Mouse (Mus musculus): Measurements from ENCODE around the gene Gadd45b.

Gene Gadd45b

DNA sequence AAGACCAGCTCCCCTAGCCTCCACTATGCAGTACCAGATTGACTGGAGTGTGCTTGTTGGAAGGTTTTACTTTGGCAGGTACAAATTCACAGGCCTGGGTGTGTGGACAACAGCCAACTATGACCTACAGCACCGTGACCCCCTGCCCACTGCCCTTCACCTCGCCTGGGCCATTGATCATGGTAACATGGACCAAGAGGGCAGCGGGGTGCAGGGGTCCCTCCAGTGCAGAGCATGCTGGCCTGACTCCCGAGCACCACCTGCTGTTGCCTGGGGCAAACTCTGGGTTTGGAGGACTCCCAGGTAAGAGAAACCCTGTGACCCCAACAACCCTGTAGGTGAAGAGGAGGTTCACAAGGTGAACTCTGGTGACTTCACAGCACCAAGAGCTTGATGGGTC is 27.9 kb downstream of the Gadd45b start:
- DNase-seq = no peak

GRCm38 (mm10) chr10:80958979-80959637 is 29.2 kb downstream of the Gadd45b start:
- DNase-seq = no peak

DNA sequence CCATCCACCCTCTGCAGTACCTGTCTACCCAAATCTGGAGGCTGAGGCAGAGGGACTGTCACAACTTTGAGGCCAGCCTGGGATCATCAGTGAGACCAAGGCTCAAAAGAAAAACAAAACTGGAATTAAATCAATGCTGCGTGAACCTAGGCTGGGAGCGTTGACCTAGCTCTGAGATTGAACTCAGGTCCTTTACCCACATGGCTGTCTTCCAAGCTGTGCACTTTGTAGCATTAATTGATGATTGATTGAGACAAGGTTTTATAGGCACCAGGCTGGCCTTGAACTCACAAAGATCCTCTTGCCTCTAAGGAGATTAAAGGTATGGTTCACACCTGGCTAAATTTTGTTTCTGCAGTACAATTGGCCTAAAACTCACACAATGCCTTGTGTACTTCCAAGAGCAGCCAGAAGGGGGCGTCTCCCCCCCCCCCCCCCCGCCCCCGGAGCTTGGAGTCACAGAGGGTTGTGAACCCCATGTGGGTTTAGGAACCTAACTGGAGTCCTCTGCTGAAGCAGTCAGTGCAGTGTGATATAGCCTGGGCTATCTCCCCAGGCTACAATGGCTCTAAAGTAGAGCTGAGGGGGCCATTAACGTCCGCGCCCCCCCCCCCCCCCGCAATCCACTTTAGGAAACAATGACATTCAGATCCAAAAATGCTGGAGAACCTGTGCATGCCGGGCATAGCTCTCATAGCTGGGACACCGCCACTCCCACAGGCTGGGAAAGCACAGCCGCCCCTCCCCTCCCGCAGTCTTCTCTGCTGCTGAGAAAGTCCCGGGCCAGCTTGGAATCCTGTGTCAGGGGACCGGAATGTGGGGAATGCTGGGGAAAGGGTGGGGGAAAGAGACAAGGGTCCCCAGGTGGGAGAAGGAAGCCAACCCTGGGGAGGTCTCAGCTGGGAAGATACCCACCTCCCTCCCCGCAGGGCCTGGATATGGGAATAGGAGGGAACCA is 31.0 kb downstream of the Gadd45b start:
- peak; percentile 88 for DNase-seq

DNA sequence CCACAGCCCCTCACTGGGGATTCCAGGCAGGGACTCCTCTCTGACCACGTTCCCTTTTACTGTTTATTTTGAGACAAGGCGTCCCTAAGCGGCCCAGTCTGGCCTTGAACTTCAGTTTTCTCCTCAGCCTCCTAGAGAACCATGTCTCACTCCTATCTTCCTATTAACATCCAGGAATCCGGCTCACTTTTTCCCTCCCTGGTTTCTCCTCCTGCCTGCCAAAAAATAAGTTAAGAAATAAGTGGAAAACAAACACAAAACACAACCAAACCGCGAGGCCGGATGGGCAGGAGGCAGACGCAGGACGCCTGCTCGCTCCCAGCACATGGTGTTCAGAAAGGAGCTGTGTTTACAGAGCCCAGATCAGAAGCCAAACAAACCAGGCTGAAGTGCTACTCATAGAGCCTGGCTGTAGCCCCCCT is 32.2 kb downstream of the Gadd45b start:
- DNase-seq = peak; percentile 88

- peak; percentile 70 for DNase-seq
Observed at GRCm38 (mm10) chr10:80962585-80962984, 32.7 kb downstream of the Gadd45b start.

DNA sequence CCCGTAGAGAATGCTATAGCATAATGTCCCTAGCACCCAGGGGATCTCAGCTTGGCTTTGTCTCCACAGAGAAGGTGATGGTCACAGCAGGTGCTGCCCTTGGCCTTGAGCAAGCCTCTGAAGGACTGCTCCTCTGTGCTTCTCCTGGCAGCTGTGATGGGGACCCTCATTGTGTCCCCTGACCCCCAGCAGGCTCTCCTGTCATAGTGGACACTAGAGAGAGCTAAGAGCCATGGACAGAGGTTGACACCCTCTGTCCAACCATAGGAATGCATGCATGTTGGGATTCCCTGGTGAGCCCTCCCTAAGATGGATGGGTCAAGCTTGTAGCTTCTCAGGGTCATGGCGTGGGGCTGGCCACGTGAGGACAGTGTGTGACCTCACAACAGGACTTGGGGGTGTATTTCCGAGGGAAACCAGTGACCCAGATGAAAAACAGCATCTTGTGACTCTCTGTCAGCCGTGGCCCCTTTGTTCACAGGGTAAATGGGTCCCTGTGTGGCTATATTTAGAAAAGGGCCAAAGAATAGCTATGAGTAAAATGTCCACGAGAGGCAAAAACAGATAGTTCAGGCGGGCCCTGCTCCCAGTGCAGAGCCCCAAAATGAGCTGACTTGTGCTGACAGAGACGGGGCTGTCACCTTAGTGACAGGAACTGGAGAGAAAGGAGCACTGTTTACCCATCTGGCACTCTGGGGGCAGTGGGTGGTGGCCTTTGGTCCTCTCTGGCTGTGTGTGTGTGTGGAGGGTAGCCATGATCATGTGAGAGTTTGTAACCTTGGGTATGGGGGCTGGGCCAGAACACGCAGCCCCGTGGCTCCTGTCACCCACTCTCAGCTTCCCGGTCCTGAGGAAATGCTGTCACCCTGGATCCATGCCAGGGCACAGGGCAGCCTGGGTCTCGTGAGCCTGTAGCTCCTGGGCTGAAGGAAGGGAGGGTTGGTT is 33.4 kb downstream of the Gadd45b start:
- peak; percentile 94 for DNase-seq

GRCm38 (mm10) chr10:80966296-80966695 is 36.4 kb downstream of the Gadd45b start:
- DNase-seq = peak; percentile 83

DNA sequence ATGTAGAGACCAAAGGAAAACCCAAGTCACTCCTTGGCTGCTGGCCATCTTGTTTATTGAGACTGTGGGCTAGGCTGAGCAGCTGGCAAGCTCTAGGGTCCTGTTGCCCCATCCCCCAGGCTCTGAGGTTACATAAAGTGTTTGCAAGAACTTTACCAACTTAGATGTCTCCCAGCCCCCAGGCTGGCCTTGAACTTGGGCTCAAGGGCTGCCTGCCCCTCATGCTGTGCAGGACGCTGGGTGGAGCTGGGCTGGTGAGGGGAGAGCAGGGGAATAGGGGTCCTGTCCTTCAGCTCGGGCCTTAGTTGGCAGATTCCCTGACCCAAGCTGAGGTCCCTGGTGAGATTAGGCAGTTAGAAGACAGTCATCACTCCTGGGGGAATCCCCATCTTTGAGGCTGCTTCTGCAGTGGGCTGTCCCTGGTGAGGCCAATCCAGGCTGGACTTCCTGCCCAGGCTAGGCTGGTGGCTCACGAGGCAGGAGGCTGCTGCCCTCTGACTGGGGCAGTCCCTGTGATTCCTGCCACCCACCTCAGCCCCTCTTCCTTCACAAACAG is 37.3 kb downstream of the Gadd45b start:
- DNase-seq = peak; percentile 48

GRCm38 (mm10) chr10:80968106-80968505 is 38.2 kb downstream of the Gadd45b start:
- DNase-seq = no peak

- no peak for DNase-seq
Observed at GRCm38 (mm10) chr10:80969298-80969697, 39.4 kb downstream of the Gadd45b start.

DNA sequence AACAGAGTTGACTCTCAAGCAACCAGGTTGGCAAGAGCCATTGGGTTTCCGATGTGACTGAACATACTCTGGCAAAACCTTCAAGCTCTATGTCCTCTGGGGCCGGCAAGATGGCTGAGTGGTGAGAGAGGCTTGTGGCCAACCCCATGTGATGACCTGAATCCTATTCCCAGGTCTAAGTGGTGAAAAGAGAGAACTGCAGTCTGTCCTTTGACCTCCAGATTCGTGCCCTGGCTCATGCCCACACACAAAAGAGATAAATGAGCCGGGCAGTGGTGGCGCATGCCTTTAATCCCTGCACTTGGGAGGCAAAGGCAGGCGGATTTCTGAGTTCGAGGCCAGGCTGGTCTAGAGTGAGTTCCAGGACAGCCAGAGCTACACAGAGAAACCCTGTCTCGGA is 40.3 kb downstream of the Gadd45b start:
- DNase-seq = no peak

DNA sequence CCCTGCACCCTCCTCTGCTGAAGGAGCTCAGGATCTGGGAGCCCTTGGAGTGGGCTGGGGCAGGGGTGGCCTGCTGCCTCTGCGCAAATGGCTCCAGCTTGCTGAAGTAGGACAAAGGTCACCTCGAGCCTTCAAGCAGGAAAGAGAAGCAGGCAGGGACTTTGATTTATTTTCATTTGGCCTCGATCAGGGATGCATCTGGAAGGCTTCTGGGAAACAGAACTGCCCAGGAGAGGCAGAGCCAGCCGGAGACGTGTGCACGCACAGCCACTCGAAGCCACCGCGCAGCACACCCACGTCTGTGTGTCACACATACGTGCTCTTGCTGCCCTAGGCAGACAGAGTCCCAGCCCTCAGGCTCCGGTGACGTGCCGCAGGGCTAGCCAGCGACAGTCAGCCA is 41.7 kb downstream of the Gadd45b start:
- DNase-seq = no peak

DNA sequence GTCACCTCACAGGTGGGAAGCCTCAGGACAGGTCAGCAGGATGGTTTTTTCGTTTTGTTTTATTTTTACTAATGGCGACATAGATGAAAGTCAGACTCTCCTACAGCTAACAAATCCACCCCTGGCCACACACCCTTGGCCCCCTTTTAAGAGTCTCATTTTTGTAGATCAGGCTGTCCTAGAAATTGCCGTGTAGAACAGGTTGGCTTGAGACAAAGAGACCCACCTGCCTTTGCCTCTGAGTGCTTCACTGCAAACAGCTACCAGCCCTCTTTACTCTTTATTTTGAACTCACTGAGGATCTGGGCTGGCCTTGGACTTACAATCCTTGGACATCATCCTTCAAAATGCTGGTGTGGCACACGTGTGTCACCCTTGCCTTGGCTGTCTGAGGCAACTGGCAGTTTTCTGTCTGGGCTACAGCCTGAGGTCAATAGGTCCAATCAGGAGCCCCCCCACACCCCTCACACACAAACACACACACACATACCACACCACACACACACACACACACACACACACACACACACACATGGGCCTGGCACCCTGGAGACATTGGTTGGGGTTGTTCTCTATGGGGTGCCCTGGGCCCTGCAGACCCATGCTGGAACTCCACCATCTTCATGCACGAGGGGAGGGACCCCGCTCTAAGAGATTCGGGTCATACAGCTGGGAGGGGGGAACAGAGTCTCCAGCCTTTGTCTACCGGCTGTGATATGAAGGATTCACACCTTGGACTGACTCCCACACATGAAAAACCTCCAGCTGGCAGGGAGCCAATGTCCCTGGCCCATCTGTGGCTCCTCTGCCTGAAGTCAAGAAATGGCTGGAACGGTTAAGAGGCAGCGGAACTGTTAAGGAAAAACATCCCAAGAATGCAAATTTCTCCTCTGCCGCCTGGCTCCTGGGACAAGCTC is 42.5 kb downstream of the Gadd45b start:
- DNase-seq = peak; percentile 73

GRCm38 (mm10) chr10:80973722-80974121 is 43.8 kb downstream of the Gadd45b start:
- no peak for DNase-seq

DNA sequence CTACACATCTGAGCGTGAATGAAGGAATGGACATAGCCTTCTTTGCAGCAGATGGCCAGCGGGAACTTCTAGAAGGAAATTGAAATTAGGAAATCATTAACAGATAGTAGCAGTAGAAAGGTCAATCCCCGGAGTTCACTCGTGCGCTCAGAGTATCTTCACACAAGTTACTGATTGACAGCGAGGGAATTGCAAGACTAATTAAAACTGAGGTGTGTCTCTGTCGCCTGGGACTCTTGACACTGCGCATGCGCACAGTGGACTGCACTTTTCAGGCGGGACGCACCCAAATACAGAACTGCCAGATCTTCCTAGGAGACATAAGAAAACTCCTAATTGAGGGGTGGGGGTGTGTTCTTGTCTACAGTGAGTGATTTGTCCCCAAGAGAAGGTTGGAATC is 45.6 kb downstream of the Gadd45b start:
- no peak for DNase-seq

GRCm38 (mm10) chr10:80981564-80982112 is 51.8 kb downstream of the Gadd45b start:
- DNase-seq = no peak

Data from lung, postnatal 36 days (tissue).